Mouse (Mus musculus) neural tube, embryonic 13.5 days (tissue): ENCODE measurements at regions not wholly inside any gene's neighbourhood (a gene's known extent, or its start where the extent isn't known, plus 50 kb on each side); places are given as distances from the start of the nearest gene placed in this dataset.

Experiments
- ATAC-seq: fragments of 200-750 bp; cut with Nextera tagmentation; 2 replicates; pipeline ENCODE4 v1.8.0; 2017; ENCODE audit warnings: low read depth, mild to moderate bottlenecking, moderate TSS enrichment, moderate library complexity
- H3K27ac ChIP-seq: fragments of 300-500 bp; sonication (generic); replicated peaks from 2 replicates; pipeline ENCODE4 v1.5.1; 2015; ENCODE audit warnings: moderate library complexity, mild to moderate bottlenecking, inconsistent platforms
- H3K27me3 ChIP-seq: fragments of 300-500 bp; sonication (generic); 2 replicates; pipeline ENCODE4 v1.6.1; 2015; ENCODE audit warnings: mild to moderate bottlenecking, inconsistent platforms
- H3K36me3 ChIP-seq: fragments of 300-500 bp; sonication (generic); 2 replicates; pipeline ENCODE4 v1.6.1; 2015; ENCODE audit warnings: mild to moderate bottlenecking, inconsistent platforms
- H3K4me1 ChIP-seq: fragments of 300-500 bp; sonication (generic); replicated peaks from 2 replicates; pipeline ENCODE4 v1.6.1; 2015; ENCODE audit warnings: inconsistent platforms
- H3K4me2 ChIP-seq: fragments of 300-500 bp; sonication (generic); 2 replicates; pipeline ENCODE4 v1.6.1; 2015; ENCODE audit warnings: inconsistent platforms, mild to moderate bottlenecking, moderate library complexity
- H3K4me3 ChIP-seq: fragments of 300-500 bp; sonication (generic); 2 replicates; pipeline ENCODE4 v1.5.1; 2015; ENCODE audit warnings: mild to moderate bottlenecking, inconsistent platforms
- H3K9ac ChIP-seq: fragments of 300-500 bp; sonication (generic); 2 replicates; pipeline ENCODE4 v1.6.1; 2015; ENCODE audit warnings: moderate library complexity, mild to moderate bottlenecking, inconsistent platforms
- H3K9me3 ChIP-seq: fragments of 300-500 bp; sonication (generic); 2 replicates; pipeline ENCODE4 v1.6.1; 2016; ENCODE audit warnings: inconsistent platforms
- WGBS: fragments of 180-500 bp; shearing (Covaris S2); methylation state at CpG from one replicate; pipeline ENCODE4 v1.1.7; 2015; 5-methylcytosine and 5-hydroxymethylcytosine counted together

DNA sequence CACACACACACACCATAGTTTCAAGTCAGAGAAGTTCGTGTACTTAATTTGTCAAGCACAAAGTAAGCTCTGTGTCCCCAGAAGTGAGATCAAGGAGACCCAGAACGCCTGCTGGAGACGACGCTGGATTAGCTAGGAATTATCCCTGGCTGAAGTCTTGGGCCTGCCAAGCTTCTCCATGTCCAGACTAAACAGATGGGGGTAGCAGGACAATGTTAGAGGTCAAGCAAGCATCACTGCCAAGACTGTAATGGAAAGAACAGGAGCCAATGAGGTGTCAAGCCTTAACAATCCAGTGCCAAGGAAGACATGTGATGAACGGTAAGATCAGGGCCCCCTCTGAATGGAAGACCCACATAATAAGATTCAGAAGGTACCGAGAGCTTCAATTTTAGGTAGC, 62.2 kb upstream of the Ppm1h start:
- H3K36me3 ChIP-seq: no peaks in the 10 kb centered on the region
- H3K4me1 ChIP-seq: peaks cover 19% of the 10 kb centered on the region
- no peak overlapping the region for H3K4me2 ChIP-seq
- H3K9me3 ChIP-seq: no peaks in the 10 kb centered on the region
- no peak overlapping the region for H3K27ac ChIP-seq
- no peak overlapping the region for H3K9ac ChIP-seq
- ATAC-seq: no peak
- WGBS: 87% methylated on average over 6 of the region's 6 CpGs
- H3K4me3 ChIP-seq: no peak overlapping the region
- H3K27me3 ChIP-seq: no peaks in the 10 kb centered on the region

DNA sequence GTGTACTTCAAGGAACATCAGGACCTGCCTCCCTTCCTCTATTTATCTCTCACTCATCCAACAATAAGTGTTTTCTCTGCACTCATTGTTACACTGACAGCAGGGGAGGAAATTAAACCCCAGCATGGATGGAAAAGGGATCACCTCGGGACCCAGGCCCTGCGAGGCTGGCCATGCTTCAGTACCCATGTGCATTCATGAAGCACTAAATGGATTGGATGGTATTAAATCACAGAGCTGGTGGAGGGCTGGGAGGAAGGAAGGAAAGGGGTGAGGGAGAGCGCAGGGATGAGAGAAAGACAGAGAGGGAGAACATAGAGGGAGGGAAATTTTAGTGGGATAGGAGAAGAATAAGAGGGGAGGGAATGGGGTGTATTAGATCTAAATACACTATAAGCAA, 59.7 kb upstream of the Ppm1h start:
- H3K36me3 ChIP-seq: no peaks in the 10 kb centered on the region
- H3K4me1 ChIP-seq: peaks cover 19% of the 10 kb centered on the region
- peak; percentile 36; the same call in 1 of the 2 replicates for ATAC-seq
- H3K27ac ChIP-seq: no peak overlapping the region
- H3K9me3 ChIP-seq: no peaks in the 10 kb centered on the region
- H3K4me2 ChIP-seq: no peak overlapping the region
- H3K9ac ChIP-seq: no peak overlapping the region
- H3K4me3 ChIP-seq: no peak overlapping the region
- H3K27me3 ChIP-seq: no peaks in the 10 kb centered on the region
- 20% methylated on average over 3 of the region's 3 CpGs for WGBS

DNA sequence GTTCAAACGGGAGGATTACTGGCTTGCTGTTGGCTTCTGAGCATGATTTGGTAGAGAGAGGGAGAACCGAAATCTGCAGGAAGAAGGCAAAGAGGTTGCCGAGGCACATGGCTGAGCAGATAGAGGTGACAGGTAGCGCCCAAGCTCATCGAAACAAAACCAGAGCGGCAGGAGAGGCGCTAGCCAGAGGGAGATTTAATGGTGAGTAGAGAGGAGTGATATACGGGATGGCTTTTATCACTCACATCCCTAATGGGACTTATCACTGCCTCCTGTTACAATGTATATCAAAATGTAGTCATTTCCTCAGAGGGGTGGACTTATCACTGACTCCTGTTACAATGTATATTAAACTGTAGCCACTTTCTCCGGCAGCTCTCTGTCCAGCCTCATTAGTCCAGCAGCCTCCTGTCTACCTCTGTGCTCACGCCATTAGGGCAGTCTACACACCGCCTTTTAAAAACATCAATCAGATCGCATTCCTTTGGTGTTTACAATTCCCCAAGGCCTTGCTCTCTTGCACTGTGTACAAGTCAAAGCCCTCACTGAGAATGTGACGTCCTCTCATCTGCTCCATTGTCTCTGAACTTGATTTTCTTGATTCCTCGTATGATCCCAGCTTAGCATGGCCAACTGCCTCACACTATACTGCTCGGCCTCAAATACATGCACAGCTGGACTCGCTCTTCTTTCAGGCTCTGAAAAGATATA, 59.0 kb upstream of the Ppm1h start:
- H3K4me2 ChIP-seq: no peak overlapping the region
- no peak overlapping the region for H3K4me3 ChIP-seq
- ATAC-seq: no peak
- no peak overlapping the region; the same call in 1 of the 2 replicates for H3K27ac ChIP-seq
- peaks cover 19% of the 10 kb centered on the region for H3K4me1 ChIP-seq
- WGBS: 56% methylated on average over 16 of the region's 16 CpGs
- H3K27me3 ChIP-seq: no peaks in the 10 kb centered on the region
- no peaks in the 10 kb centered on the region for H3K36me3 ChIP-seq
- no peaks in the 10 kb centered on the region for H3K9me3 ChIP-seq
- no peak overlapping the region for H3K9ac ChIP-seq
